In genomic region chr6:85410771-85411273, GRCm38 (mm10) we compare ENCODE assay signal across 9 mouse cellular contexts. TPM values are rescaled to one million over a fixed set of nuclear protein-coding genes. Genes with fewer than 3 reads are reported as not detected.
DNase-seq lines count a peak whose midpoint lies in the region; ATAC-seq and TF ChIP-seq lines count a peak whose summit lies in the region.
"Had no signal": no experiment of that assay in that cellular context is flagged by ENCODE, and none has a peak within 500 bp of the region (broad histone marks: within the 10 kb centered on the region; RNA-seq: fewer than 3 reads in every experiment).

No protein-coding gene starts in this region.

- DNase-seq in cerebellum, adult 18-20 months: peak; percentile 25 to 40
- no peak for DNase-seq in cerebellum, adult 11 months
- DNase-seq in c-Kit-positive CD71-positive TER-119-negative erythroid progenitor cells, embryonic 14.5 days (ENCODE audit: low read depth): peak; percentile 51
- peak; percentile 93 for DNase-seq in forebrain, postnatal 0 days
- DNase-seq in layer of hippocampus, postnatal 36 days: peak; percentile 34 to 53
- peak; percentile 40 for DNase-seq in skeletal muscle tissue, adult 2 months (ENCODE audit: low read depth, low spot score)

- H3K4me3 ChIP-seq in forebrain, postnatal 0 days (ENCODE audit: low read depth, low read length): no peak overlapping the region
- no peak overlapping the region for H3K4me3 ChIP-seq in hindbrain, embryonic 12.5 days

- peak; percentile 84 for TF ChIP-seq CTCF in forebrain, postnatal 0 days (IDR thresholded peaks at IDR 0.05; ENCODE audit: low read depth)

- WGBS in forebrain, postnatal 0 days: 8% methylated on average over 13 of the region's 13 CpGs
- 11% methylated on average over 13 of the region's 13 CpGs for WGBS in hindbrain, embryonic 12.5 days

- H3K27me3 ChIP-seq in forebrain, postnatal 0 days (ENCODE audit: insufficient read depth, low read length): peaks cover 31% of the 10 kb centered on the region
- peaks cover 47% of the 10 kb centered on the region for H3K27me3 ChIP-seq in hindbrain, embryonic 12.5 days

- H3K36me3 ChIP-seq in forebrain, postnatal 0 days (ENCODE audit: insufficient read depth): no peaks in the 10 kb centered on the region
- no peaks in the 10 kb centered on the region for H3K36me3 ChIP-seq in hindbrain, embryonic 12.5 days
- H3K36me3 ChIP-seq: G1E had no signal

- no peak overlapping the region for H3K4me2 ChIP-seq in forebrain, postnatal 0 days (ENCODE audit: low read depth)
- H3K4me2 ChIP-seq in hindbrain, embryonic 12.5 days (replicated peaks): no peak overlapping the region

- no peak overlapping the region for H3K27ac ChIP-seq in forebrain, postnatal 0 days (ENCODE audit: low read depth, low read length)
- H3K27ac ChIP-seq in hindbrain, embryonic 12.5 days: no peak overlapping the region

- ATAC-seq in forebrain, postnatal 0 days: peak; percentile 97
- ATAC-seq in hindbrain, embryonic 12.5 days (ENCODE audit: low FRiP score): peak; percentile 80
- peak; percentile 91 for ATAC-seq in megakaryocyte progenitor cell, adult 5-6 weeks (replicated peaks; ENCODE audit: poor library complexity)

- no peaks in the 10 kb centered on the region for H3K4me1 ChIP-seq in forebrain, postnatal 0 days (ENCODE audit: insufficient read depth)
- peaks cover 7% of the 10 kb centered on the region for H3K4me1 ChIP-seq in hindbrain, embryonic 12.5 days

- no peak overlapping the region for H3K9ac ChIP-seq in forebrain, postnatal 0 days
- no peak overlapping the region for H3K9ac ChIP-seq in hindbrain, embryonic 12.5 days

- no peaks in the 10 kb centered on the region for H3K9me3 ChIP-seq in forebrain, postnatal 0 days (ENCODE audit: low read length)
- H3K9me3 ChIP-seq in hindbrain, embryonic 12.5 days (replicated peaks): no peaks in the 10 kb centered on the region
- H3K9me3 ChIP-seq: G1E had no signal

RNA-seq across cellular contexts. Expression of gene Noto, which starts 12.9 kb away (rescaled TPM):
- not detected in 2 replicates for total RNA-seq in forebrain, postnatal 0 days (2014; rRNA removed)
- not detected in 2 replicates for polyA plus RNA-seq in forebrain, postnatal 0 days (2015; fragmentation: Nextera tagmentation; extraction: Ambion mirVana)
- not detected in 2 replicates for polyA plus RNA-seq in hindbrain, embryonic 12.5 days (2016; fragmentation: Nextera tagmentation; extraction: Ambion mirVana)
- not detected for total RNA-seq in layer of hippocampus, postnatal 36 days (2021)
- not detected in 2 replicates for total RNA-seq in megakaryocyte progenitor cell, adult 5-6 weeks (2015)
- total RNA-seq in megakaryocyte progenitor cell, adult 5-6 weeks (2017): not detected in 2 replicates
- polyA plus RNA-seq: G1E had no signal

RNA-seq across cellular contexts. Expression of gene Smyd5, which starts 21.0 kb away (rescaled TPM):
- 63.2 and 65.8 TPM in 2 replicates for total RNA-seq in forebrain, postnatal 0 days (2014; rRNA removed)
- polyA plus RNA-seq in forebrain, postnatal 0 days (2015; fragmentation: Nextera tagmentation; extraction: Ambion mirVana): 49.3 and 61.7 TPM in 2 replicates
- polyA plus RNA-seq in hindbrain, embryonic 12.5 days (2016; fragmentation: Nextera tagmentation; extraction: Ambion mirVana): 59.5 and 59.8 TPM in 2 replicates
- 10 to 100 TPM; 42.3 to 42.9 TPM for total RNA-seq in layer of hippocampus, postnatal 36 days (2021)
- total RNA-seq in megakaryocyte progenitor cell, adult 5-6 weeks (2015): 39.4 and 42.2 TPM in 2 replicates
- 44.1 and 66.0 TPM in 2 replicates for total RNA-seq in megakaryocyte progenitor cell, adult 5-6 weeks (2017)

RNA-seq across cellular contexts. Expression of gene Rab11fip5, which starts 36.4 kb away (rescaled TPM):
- total RNA-seq in forebrain, postnatal 0 days (2014; rRNA removed): 31.8 and 41.2 TPM in 2 replicates
- 17.2 and 19.8 TPM in 2 replicates for polyA plus RNA-seq in forebrain, postnatal 0 days (2015; fragmentation: Nextera tagmentation; extraction: Ambion mirVana)
- 10.6 and 12.1 TPM in 2 replicates for polyA plus RNA-seq in hindbrain, embryonic 12.5 days (2016; fragmentation: Nextera tagmentation; extraction: Ambion mirVana)
- 10 to 100 TPM; 49.1 to 52.6 TPM for total RNA-seq in layer of hippocampus, postnatal 36 days (2021)
- 4.2 and 4.4 TPM in 2 replicates for total RNA-seq in megakaryocyte progenitor cell, adult 5-6 weeks (2015)
- total RNA-seq in megakaryocyte progenitor cell, adult 5-6 weeks (2017): 3.1 and 5.5 TPM in 2 replicates
- polyA plus RNA-seq: G1E had no signal

RNA-seq across cellular contexts. Expression of gene Cct7, which starts 40.5 kb away (rescaled TPM):
- 273 and 320 TPM in 2 replicates for total RNA-seq in forebrain, postnatal 0 days (2014; rRNA removed)
- 552 and 579 TPM in 2 replicates for polyA plus RNA-seq in forebrain, postnatal 0 days (2015; fragmentation: Nextera tagmentation; extraction: Ambion mirVana)
- 512 and 529 TPM in 2 replicates for polyA plus RNA-seq in hindbrain, embryonic 12.5 days (2016; fragmentation: Nextera tagmentation; extraction: Ambion mirVana)
- total RNA-seq in layer of hippocampus, postnatal 36 days (2021): 100 to 1,000 TPM; 225 to 226 TPM
- total RNA-seq in megakaryocyte progenitor cell, adult 5-6 weeks (2015): 321 and 330 TPM in 2 replicates
- 304 and 348 TPM in 2 replicates for total RNA-seq in megakaryocyte progenitor cell, adult 5-6 weeks (2017)

RNA-seq across cellular contexts. Expression of gene Pradc1, which starts 40.9 kb away (rescaled TPM):
- total RNA-seq in forebrain, postnatal 0 days (2014; rRNA removed): 7.1 and 15.2 TPM in 2 replicates
- 31.3 and 36.4 TPM in 2 replicates for polyA plus RNA-seq in forebrain, postnatal 0 days (2015; fragmentation: Nextera tagmentation; extraction: Ambion mirVana)
- 24.6 and 30.3 TPM in 2 replicates for polyA plus RNA-seq in hindbrain, embryonic 12.5 days (2016; fragmentation: Nextera tagmentation; extraction: Ambion mirVana)
- 10 to 100 TPM; 14.1 to 16.0 TPM for total RNA-seq in layer of hippocampus, postnatal 36 days (2021)
- total RNA-seq in megakaryocyte progenitor cell, adult 5-6 weeks (2015): 28.9 and 40.6 TPM in 2 replicates
- total RNA-seq in megakaryocyte progenitor cell, adult 5-6 weeks (2017): 11.1 and 12.0 TPM in 2 replicates
